Mouse (Mus musculus) kidney, adult 2 months (tissue): ENCODE results near the gene St13. TPM values are rescaled to one million over a fixed set of nuclear protein-coding genes. Genes with fewer than 3 reads are reported as not detected.

Experiments
- DNase-seq: peaks from one replicate; pipeline ENCODE4 v3.0.0; 2021
- H3K27ac ChIP-seq: fragments of 200-500 bp; 2 replicates; pipeline ENCODE4 v1.5.1; 2012; ENCODE audit warnings: low read depth, low read length, control low read depth, inconsistent platforms; ENCODE audit not compliant: insufficient read depth
- H3K27me3 ChIP-seq: fragments of 200-500 bp; replicated peaks from 2 replicates; pipeline ENCODE4 v1.6.1; 2012; ENCODE audit warnings: mild to moderate bottlenecking, moderate library complexity, low read length, inconsistent platforms; ENCODE audit not compliant: control insufficient read depth, insufficient read depth
- H3K36me3 ChIP-seq: fragments of 200-500 bp; 2 replicates; pipeline ENCODE4 v1.6.1; 2012; ENCODE audit warnings: mild to moderate bottlenecking, moderate library complexity, low read length, inconsistent platforms; ENCODE audit not compliant: control insufficient read depth, insufficient read depth
- H3K4me1 ChIP-seq: fragments of 200-500 bp; 2 replicates; pipeline ENCODE4 v1.6.1; 2011; ENCODE audit warnings: low read length; ENCODE audit not compliant: control insufficient read depth, insufficient read depth
- H3K4me3 ChIP-seq: fragments of 200-500 bp; 2 replicates; pipeline ENCODE4 v1.5.1; 2011; ENCODE audit warnings: mild to moderate bottlenecking, low read depth, low read length, control low read depth; ENCODE audit not compliant: insufficient read depth
- CTCF ChIP-seq: fragments of 200-500 bp; conservative IDR thresholded peaks from 2 replicates; pipeline ENCODE4 v1.5.1; 2011; ENCODE audit warnings: low read depth, mild to moderate bottlenecking, control low read depth, low read length, moderate library complexity, mixed read lengths; ENCODE audit not compliant: insufficient read depth, insufficient read length
- POLR2A ChIP-seq: fragments of 200-500 bp; IDR thresholded peaks from one replicate; pipeline ENCODE4 v1.6.1; 2011; ENCODE audit warnings: low read depth, low read length, control low read depth
- WGBS: fragments of 180-500 bp; shearing (Covaris S2); methylation state at CpG from one replicate; pipeline ENCODE4 v1.1.7; 2018; 5-methylcytosine and 5-hydroxymethylcytosine counted together
- polyA plus RNA-seq: library from polyadenylated mRNA; depleted of rRNA; stranded (reverse); fragments of >200 nt; gene quantifications from 2 replicates; pipeline ENCODE4 v1.2.3, GENCODE M21; 2012; rRNA removed

Gene St13
- polyA plus RNA-seq, 1 experiment: 46.3 TPM

DNA sequence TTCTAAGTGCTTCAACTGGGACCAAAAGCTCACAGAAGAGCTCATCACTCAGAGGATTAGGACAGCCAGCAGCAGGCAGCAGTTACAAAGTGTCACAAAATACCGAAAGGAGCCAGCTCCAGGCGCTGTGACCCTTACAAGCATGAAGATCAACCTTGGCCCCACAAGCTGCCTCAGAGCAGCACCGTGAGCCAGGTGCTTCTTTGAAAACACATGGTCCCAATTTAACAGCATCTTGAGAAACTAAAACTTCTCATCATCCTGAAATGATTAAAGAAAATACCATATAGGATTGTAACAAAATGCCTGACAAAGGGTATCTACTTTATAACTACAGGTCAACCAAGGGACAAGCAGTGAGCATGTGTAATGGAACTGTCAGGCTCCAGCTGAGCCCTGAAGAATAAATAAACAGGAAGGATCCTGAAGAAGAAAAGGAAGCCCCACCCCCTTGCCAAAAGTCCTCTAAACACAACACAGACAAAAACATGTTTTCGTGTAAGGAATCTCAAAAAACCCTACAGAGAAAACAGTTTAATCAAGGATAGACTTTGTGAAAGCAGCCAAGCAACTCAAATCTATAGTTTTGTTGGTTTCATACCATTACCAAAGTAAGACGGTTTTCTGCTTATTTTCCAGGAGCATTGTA, 70.0 kb downstream of the St13 start:
- H3K4me3 ChIP-seq: no peak overlapping the region
- WGBS: 41% methylated on average over 5 of the region's 5 CpGs
- TF ChIP-seq POLR2A: no peak
- TF ChIP-seq CTCF: no peak
- H3K36me3 ChIP-seq: peaks cover 10% of the 10 kb centered on the region; the same call in 1 of the 2 replicates
- H3K27ac ChIP-seq: peak overlapping the region; percentile 49
- peak; percentile 55 for DNase-seq
- no peaks in the 10 kb centered on the region for H3K27me3 ChIP-seq
- peaks cover 13% of the 10 kb centered on the region for H3K4me1 ChIP-seq

DNA sequence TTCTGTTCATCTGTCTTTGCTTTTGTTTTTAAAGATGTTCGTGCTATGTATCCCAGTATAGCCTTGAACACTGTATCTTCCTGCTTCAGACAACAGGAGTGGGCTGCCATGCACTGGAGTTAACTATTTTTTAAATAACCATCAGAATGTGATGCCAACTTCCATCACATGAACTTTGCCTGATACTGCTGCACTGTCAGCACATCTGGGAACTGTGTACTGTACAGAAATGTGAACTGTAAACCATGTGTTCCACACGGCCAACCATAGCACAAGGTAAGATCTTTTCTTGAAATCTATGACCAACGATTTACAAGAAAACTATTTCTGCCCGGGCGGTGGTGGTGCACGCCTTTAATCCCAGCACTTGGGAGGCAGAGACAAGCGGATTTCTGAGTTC, 72.4 kb downstream of the St13 start:
- peaks cover 13% of the 10 kb centered on the region for H3K36me3 ChIP-seq
- DNase-seq: peak; percentile 82
- no peak overlapping the region for H3K27ac ChIP-seq
- peaks cover 13% of the 10 kb centered on the region for H3K4me1 ChIP-seq
- H3K4me3 ChIP-seq: no peak overlapping the region
- WGBS: 65% methylated on average over 7 of the region's 7 CpGs
- TF ChIP-seq CTCF (no peak), POLR2A (no peak)
- no peaks in the 10 kb centered on the region for H3K27me3 ChIP-seq

DNA sequence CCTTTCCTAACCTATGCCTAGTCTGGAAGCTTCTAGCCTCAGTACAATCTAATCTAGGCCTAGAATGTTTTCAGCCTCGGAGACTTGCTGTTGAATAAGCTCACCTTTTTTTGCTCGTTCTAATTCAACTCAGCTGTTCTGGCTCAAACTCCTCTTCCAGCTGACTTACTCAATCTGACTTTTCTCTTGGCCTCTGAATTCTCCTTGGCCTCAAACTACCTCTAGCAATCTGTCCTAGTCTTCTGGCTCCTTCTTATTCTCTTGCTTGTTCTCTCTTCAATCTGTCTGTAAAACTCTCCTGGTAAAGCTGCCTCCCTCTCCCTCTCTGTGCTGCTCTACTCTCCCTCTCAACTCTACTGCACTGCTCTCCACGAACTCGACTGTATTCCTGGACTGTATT, 74.9 kb downstream of the St13 start:
- no peak for TF ChIP-seq CTCF
- no peak for TF ChIP-seq POLR2A
- H3K4me3 ChIP-seq: no peak overlapping the region
- no peak overlapping the region for H3K27ac ChIP-seq
- no peak for DNase-seq
- peaks cover 16% of the 10 kb centered on the region for H3K36me3 ChIP-seq
- H3K4me1 ChIP-seq: 0 out of 2 replicates have a peak, but pooled peaks cover 2% of the 10 kb centered on the region
- WGBS: 55% methylated on average over 4 of the region's 4 CpGs
- no peaks in the 10 kb centered on the region for H3K27me3 ChIP-seq

DNA sequence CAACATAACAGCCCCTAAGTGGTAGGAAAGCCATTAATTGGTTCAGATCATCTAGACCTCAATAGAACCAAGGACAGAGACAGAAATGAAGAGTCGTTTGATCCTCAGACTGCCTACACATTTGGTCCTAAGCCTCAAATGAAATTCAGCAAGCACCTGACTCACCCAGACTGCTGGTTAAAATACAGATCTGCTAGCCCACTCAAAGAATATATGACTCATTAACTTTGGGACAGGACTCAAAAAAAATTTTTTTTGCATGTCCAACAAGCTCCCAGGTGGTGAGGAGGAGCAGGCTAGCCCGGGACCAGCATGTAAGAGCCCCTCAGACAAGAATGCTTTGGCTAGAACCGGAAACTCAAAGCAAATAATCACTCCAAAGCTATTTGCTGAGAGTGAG, 79.7 kb downstream of the St13 start:
- Histone ChIP-seq H3K27me3 (no peaks in the 10 kb centered on the region), H3K4me1 (no peaks in the 10 kb centered on the region), H3K4me3 (no peak overlapping the region), H3K36me3 (peaks cover 29% of the 10 kb centered on the region), H3K27ac (no peak overlapping the region)
- WGBS: 90% methylated on average over 3 of the region's 3 CpGs
- DNase-seq: no peak
- TF ChIP-seq POLR2A (no peak), CTCF (no peak)

DNA sequence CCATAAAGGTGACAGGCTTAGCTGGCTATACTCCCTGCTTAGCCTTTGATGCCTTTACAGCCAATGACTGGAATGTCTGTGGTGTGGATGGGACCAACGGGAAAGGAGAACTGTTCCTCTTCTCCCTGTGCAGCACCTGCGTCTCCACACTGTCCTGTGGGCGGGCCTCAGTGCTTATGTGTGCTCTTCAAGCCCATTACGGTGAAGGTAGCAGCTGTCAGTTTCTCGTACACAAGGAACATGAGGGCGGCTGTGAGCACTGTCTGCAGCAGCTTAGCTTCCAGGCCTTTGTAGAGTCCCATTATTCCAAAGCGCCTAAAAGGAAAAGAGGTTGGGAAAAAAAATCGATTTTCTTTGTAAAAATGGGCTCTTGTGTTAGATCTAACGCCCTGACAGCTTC, 80.4 kb downstream of the St13 start:
- Histone ChIP-seq H3K4me3 (no peak overlapping the region), H3K36me3 (peaks cover 29% of the 10 kb centered on the region), H3K27me3 (no peaks in the 10 kb centered on the region), H3K4me1 (no peaks in the 10 kb centered on the region), H3K27ac (no peak overlapping the region)
- 96% methylated on average over 9 of the region's 9 CpGs for WGBS
- no peak for DNase-seq
- no peak for TF ChIP-seq POLR2A

DNA sequence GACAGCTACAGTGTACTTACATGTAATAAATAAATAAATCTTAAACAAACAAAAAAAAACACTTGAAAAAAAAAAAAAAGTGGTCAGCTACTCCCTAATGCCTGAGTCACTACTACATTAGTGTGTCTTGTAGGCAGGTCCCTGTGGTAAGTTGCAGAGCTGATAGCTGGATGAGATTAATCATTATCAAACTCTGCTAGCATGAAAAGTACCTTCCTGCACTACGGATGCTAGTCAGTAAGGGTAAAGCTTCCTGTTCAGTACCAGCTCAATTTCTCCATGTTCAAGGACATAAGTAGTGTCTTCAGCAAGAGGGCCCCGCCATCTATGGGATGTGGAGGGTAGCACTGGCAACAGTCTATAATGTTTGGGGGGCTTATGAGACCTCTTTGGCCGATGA, 85.9 kb downstream of the St13 start:
- no peak for DNase-seq
- Histone ChIP-seq H3K4me1 (no peaks in the 10 kb centered on the region; the same call in 1 of the 2 replicates), H3K27me3 (no peaks in the 10 kb centered on the region), H3K27ac (no peak overlapping the region), H3K36me3 (peaks cover 11% of the 10 kb centered on the region), H3K4me3 (no peak overlapping the region)
- WGBS: 74% methylated on average over 3 of the region's 3 CpGs
- no peak for TF ChIP-seq CTCF

Other genes with a start within 250 kb of the St13 start
- 15.1 and 16.0 TPM in 2 replicates for gene Mrtfa, start 209.3 kb downstream of the St13 start, polyA plus RNA-seq
- 2.1 and 2.3 TPM in 2 replicates for gene Mchr1, start 164.6 kb downstream of the St13 start, polyA plus RNA-seq
- 78.3 and 78.6 TPM in 2 replicates for gene Slc25a17, start 39.3 kb downstream of the St13 start, polyA plus RNA-seq
- 9.6 and 10.7 TPM in 2 replicates for gene Xpnpep3, start 61 bp upstream of the St13 start, polyA plus RNA-seq
- gene Dnajb7, start 8.2 kb upstream of the St13 start, polyA plus RNA-seq: 0.06 TPM in 1 of 2 replicates, not detected in the other
- gene Rbx1, start 66.2 kb upstream of the St13 start, polyA plus RNA-seq: 76.3 and 118 TPM in 2 replicates
- gene Ep300, start 185.3 kb upstream of the St13 start, polyA plus RNA-seq: 20.3 and 24.4 TPM in 2 replicates